Mouse (Mus musculus) liver, postnatal 0 days (tissue): ENCODE results near the gene Hsd17b1.

Experiments
- CTCF ChIP-seq: sonication (generic); IDR thresholded peaks from 2 replicates; pipeline ENCODE4 v1.5.1; 2016; ENCODE audit warnings: antibody characterized with exemption, low read depth
- EP300 ChIP-seq: IDR thresholded peaks from 2 replicates; pipeline ENCODE4 v1.6.1; 2016; ENCODE audit warnings: antibody characterized with exemption, low read depth, mild to moderate bottlenecking

GRCm38 (mm10) chr11:101052751-101053473 lies 25.3 kb upstream of the Hsd17b1 start:
- TF ChIP-seq CTCF (no peak), EP300 (no peak)
